Mouse (Mus musculus): ENCODE measurements around the gene Plpp3.
A peak's percentile ranks its signal among the peaks of the same experiment; 100 is the strongest.

Gene Plpp3

DNA sequence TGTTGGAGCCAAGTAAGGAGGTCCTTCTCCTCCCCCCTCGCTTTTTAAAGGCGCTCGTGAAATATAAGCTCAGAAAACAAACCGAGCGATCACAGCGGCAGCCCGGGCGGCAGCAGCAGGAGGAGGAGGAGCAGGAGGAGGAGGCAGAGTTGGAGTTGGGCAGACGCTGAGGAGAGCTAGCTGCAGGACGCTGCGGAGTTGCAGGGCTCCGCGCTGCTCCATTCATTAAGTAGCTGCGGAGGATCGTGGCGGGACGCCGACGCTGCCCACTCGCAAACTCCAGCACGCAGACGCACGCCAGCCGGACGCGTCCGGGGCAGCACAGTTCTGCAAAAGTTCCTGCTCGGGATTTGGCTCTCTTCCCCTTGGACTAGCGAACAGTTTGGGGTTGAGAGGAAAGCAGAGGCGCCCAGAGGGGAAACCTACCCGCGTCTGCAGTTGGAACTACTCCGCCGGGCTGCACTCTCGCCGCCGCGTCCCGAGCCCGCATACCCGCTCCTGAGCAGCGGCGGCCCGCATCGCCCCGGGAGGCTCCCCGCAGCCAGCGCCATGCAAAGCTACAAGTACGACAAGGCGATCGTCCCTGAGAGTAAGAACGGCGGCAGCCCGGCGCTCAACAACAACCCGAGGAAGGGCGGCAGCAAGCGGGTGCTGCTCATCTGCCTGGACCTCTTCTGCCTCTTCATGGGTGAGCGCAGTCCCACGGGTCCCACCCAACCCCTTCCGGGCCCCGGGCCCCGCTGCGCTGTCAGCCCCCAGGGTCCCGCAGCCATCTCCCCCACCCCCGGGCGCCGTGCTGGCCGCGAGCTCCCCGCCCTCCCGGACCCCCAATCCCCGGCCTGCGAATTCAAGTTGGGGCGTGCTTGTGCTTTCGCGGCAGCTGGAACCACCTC, at the start of gene Plpp3:
TSS of gene Plpp3 (plus strand) at position 72 of the 893 bp plus-strand sequence.
- peak; percentile 83 for DNase-seq

DNA sequence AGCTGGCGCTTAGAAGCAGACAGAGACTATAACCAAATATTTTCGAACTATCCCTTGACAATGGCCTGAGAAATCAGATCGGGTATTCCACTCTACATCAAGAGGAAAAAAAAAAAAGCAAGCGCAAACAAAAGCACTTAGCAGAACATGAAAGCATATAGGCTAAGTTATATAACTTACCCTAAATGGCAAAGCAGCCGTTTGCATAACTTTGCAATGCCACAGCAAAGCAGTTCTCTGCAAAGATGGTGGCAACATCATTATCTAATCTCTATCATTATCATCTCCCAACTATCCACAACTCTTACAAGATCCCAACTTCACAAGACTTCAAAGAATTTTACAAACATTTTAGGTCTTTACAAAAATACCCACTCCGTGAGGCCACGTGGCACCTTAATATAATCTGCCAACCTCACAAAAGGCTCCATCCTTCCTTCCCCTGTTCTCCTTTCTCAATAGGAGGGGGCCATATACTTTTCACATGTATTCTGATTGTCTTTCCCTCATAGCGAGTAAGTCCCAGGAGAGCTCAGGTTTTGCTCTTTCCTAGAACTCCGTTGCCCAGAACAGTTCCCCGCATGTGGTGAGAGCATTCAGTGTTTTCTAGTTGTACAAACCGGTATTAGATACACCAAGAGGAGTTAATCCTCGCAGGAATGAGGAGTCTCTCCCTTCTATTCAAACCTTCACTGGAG, 49.1 kb upstream of the Plpp3 start:
- DNase-seq: no peak

DNA sequence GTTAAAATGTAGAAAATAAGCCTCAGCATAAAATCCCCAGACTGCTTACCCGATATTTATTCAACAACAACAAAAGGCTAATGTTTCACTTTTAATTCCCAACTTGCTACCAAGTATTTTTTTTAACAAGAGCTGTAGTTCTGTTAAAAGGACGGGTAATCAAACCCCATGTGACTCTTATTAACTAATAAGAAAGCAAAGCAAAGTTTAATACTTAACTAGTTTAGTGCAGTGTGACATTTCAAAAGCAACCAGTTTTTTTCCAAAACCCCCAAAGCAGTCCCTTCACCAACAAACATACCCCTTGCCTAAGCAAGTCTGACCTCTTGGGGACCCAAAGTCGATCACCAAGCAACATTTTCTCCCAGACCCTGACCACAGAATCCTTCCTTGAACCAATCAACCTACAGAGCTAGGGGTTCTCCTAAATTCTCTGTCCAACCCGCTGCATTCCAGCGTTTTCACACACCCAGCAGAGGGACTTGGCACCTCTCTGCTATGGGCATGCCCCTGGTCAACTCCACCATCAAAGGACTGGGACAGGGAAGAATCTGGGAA, 48.4 kb upstream of the Plpp3 start:
- DNase-seq: no peak

DNA sequence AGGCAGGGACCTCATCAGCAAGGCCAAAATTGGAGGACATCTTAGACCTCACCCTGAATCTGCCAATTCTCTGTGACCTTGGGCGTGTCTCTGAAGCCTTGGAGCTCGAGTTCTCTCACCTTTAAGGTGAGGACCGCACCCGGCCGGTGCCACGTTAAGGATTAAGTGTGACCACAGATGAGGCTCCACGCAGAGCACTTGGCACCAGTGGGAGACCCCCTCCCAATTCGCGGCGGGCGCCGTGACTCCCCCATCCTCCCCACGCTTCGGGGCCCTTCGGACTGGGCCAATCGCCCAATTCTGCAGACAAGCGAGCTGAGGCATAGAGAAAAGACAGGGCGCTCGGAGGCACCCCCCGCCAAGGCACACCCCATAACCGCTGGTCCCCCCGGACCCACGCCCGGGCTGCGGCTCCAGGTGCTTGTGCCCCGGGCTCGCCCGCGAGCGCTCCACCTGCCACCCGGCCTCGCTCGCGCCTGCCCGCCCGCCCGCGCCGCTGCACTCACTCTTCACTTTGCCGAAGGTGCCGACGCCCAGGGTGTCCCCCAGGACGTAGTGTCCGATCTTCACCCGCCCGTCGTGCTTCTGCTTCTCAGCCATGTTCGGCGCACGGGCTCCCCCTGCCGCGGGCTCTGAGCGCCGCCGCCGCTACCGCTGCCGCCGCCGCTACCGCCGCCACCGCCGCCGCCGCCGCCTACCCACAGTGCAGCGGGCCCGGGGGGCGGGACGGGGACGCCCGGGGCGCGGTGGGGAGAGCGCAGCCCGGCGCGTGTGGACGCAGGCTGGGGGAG, 47.8 kb upstream of the Plpp3 start, which contains the start of gene Prkaa2:
TSS of gene Prkaa2 (minus strand) at position 692 of the 791 bp plus-strand sequence.
- DNase-seq: peak; percentile 87

DNA sequence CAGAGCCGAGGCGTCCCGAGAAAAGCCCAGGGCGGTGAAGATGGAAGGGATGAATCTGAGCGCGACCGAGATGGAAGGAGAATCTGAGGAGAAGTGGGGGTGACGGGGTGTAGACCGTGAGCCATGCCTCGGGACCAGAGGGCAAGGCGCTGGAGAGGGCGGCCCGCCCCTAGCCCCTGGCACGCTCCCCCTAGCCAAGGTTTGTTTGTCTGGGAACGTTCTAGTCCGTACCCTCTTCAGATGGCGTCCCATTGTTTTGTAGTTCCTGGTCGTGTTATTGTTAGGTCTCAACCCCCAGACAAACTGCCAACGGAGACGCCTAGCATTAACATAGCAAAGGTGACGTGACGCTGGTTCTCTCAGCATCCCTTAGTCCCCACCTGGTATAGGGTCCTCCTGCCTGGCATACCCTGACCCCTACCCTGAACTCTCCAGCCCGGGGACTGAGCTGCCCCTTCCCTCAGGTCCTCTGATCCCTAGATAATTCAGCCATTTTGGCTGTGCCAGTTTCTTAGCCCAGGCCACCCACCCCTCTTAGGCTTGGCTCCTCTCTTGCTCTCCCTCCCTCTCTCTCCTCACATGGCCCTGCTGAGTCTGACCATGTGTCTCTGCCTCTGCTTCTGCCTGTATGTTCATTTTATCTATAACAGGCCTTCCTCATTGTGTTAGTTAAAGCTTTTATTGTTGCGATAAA, 47.0 kb upstream of the Plpp3 start:
- peak; percentile 69 for DNase-seq

DNA sequence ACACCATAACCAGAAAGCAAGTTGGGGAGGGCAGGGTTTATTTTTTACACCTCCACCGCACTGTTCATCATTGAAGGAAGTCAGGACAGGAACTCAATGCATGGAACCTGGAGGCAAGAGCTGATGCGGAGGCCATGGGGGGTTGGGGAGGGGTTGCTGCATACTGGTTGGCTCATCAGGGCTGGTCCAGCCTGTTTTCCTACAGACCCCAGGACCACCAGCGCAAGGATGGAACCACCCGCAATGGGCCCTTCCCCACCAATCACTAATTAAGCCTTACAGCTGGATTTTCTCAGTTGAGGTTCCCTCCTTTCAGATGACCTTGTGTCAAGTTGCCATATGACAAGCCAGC, 46.5 kb upstream of the Plpp3 start:
- no peak for DNase-seq

DNA sequence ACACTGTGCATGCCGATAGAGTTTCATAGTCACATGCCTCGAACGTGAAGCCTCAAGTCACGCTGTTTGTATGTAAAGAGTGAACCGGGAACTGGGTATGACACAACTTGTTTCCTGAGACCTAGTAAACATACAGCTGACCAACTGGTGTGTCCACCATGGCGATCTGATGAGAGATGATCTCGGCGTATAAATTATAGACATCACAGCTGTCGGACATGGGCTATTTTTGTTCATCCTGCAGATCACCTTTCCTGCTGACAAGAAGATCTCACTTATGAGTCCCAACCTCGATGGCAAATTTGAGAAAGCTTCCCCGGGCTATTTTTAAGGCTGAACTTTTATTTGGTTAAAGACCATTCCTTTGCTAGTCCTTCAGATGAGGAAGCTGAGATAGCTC, 45.4 kb upstream of the Plpp3 start:
- DNase-seq: no peak

DNA sequence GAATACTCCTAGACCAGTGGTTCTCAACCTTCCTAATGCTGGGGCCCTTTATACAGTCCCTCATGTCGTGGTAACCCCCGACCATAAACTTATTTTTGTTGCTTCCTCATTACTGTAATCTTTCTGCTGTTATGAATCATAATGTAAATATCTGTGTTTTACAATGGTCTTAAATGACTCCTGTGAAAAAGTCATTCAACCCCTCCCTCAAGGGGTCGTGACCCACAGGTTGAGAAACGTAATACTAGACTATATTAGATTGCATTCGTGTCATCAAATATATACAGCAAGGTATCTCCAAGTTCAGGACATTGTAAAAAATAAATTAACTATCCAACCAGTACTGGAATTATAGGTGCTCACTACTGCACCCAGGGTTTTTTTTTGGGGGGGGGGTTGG, 44.1 kb upstream of the Plpp3 start:
- no peak for DNase-seq

DNA sequence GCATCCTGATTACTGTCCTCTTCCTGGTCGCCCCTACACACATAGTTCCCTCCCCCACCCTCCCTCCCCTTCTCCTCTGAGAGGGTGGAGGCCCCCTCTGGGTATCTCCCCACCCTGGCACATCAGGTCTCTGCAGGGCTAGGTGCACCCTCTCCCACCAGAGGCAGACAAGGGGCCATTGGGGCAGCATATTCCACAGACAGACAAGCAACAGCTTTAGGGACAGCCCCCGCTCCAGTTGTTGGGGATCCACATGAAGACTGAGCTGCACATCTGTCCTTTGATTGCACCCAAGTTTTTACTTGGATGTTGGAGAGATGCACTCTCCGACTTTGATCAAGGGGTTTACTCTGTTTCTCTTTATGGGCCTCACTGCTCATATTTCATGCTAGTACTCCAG, 43.7 kb upstream of the Plpp3 start:
- no peak for DNase-seq

DNA sequence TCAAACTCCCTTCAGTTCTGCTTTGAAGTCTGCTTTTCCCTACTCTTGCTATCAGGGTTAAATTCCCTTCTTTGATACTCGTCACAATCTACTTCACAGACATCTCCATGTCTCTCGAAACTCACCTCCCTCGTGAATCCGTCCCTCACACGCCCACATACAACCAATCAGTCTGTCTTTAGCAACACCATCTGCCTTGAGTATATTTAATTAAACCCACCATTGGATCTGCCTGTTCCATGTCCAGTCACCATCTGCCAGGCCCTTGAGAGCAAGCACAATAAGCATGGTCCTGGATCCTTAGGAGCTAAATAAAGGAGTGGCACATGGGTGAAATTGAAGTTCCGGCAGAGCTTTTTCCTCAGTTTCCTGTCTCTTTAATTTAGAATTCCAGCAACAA, 36.1 kb upstream of the Plpp3 start:
- DNase-seq: peak; percentile 28

DNA sequence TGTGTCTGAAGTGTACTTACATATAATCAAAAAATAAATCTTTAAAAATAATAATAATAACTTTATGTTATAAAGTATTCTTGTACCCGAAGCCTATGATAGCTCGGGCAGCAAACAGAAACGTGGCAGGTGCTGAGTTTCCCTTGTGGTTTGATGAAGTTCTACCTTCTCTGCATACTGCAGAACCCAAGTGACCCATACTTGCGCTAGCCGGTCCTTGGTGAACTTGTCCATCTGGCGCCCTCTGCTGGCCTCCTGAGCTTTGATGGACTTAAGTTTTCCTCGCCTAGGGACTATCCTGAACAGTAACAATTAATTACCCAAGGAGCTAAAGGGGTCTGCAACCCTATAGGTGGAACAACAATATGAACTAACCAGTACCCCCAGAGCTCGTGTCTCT, 34.7 kb upstream of the Plpp3 start:
- DNase-seq: peak; percentile 49

DNA sequence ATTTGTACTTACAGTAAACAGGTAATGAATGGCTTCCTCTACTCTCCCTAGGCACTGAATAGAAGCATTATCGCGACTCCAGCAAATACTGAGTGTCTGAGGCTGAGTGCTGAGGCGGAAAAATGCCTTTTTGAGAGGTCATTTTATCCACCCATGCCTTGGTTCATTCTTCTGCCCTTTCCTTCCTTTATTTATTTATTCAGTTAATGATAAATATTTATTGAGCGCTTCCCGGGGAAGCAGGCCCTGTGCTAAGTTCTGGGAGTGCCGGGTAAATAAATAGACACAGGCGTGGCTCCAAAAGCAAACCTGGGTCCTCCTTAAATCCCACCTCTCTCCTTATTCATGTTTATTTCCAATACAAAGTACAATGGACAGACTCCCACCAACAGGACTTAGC, 27.9 kb upstream of the Plpp3 start:
- DNase-seq: no peak

DNA sequence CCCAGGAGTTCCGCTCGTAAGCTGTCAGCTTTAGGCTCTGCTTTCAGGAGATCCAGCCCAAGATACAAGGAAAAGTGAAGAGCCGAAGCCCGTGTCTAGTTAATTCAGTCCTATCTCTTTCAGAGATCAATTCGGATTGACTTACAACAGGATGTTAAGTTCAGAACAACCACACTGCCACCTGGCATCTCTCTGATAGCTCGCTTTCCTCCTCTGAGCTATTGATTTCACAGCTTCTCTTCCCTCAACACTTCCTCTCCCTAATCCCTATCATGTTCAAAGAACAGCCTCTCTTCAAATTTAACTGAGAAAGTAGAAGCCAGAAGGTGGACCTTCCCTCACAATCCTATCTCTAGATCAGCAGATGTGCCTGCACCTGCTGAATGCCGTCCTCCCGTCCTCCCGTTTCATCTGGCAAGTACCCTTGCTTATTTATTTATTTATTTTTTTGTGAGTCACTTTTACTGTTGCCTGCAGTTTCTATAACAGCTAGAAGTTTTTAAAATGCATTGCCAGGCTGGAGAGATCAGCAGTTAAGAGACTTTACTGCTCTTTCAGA, 25.3 kb upstream of the Plpp3 start:
- DNase-seq: no peak

DNA sequence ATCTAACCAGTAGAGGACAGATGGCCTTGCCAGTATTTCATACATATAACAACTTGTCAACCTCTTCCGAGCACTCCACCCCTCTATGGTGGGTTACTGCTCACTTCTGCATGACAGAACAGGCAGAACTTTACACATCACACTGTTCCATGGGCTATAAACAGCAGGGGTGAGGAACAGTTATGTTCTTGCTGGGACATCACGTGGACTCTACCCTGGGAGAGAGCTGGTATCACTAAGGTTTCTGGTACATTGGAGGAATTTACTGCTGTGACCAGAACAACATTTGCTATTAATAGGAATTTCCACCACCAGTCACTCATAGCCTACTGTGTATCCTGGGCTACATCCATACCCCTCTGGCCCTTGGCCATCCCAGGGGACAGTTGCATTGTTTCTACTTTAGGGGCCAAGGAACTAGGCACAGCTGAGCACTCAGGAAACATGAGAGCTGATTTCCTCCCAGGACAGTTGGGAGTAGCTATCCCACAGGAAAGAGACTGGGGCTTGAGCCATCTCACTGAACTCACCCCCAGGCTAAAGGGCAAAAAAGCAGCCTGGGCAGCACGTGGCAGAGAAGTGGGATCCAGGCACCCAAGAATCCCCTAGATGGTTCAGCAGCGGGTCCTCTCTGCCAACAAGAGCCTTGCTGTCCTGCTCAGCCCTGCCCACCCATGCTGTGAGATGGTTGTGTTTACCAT, 23.6 kb upstream of the Plpp3 start:
- no peak for DNase-seq

DNA sequence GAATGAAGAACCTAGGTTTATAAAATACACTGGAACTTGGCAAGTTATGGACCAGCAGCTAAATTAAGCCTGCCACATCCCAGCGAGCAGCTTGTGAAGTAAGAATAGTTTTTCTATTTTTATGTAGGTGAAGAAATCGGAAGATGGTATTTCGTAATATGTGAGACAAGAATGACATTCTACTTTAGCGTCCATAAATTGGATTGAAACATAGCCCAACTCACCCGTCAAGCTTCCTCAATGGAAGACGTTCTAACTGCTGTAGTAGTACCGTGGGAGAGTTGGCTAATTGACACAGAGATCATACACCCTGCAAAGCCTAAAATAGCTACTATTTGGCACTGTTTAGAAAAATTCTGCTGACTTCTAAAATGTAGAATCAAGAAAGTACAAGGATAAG, 7.7 kb upstream of the Plpp3 start:
- DNase-seq: no peak

DNA sequence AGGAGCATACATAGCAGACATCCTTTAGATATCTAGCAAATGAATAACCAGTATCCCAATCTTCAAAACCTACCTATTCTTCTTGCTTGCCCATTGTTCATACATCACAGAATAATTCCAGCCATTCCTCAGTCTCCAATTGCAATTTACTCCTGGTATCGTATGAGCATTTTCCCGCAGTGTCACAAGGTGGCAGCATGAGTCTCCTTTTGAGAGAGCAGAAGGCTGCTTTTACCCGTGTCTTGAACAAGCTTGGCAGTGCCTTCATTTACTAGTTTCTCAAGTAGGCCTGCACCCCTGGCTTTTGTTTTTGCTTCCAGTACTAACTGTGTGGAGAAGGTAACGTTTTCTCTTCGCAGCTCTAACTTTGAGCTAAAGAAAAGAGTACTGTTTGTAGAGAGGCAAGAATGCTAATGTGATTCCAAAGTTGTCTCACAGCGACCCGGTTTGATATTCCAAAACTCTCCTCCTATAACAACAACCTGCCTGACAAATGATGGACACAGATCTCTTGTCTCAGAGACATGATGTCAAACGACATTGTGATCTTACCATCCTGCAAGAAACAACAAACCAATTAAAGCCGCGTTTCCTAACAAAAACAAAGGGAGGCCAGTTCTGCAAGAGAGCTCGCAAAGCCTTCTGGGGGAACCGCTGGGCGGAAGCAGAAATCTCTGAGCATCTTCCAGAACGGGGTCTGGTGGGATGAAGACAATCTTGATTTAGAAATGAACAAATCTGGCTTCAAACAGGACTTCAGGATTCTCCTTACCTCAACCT, 5.0 kb upstream of the Plpp3 start:
- DNase-seq: peak; percentile 80

DNA sequence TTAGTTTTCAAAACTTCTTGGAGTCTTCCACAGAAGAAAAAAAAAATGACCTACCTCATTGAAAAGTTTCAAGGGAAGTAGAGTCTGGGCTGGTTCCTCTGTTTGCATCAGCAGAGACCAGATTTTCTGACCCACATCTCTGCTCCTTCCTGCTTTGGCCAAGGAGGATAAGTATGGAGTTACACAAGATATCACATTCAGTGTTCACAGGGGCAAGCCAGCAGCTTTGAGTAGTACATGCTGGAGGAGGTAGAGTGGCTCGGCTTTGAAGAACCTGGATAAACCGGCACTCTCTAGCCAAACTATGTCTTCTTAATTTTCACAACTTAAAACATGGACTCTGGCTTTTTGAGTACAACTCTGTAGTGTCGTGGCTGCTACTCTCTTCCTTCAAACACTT, 3.9 kb upstream of the Plpp3 start:
- no peak for DNase-seq

DNA sequence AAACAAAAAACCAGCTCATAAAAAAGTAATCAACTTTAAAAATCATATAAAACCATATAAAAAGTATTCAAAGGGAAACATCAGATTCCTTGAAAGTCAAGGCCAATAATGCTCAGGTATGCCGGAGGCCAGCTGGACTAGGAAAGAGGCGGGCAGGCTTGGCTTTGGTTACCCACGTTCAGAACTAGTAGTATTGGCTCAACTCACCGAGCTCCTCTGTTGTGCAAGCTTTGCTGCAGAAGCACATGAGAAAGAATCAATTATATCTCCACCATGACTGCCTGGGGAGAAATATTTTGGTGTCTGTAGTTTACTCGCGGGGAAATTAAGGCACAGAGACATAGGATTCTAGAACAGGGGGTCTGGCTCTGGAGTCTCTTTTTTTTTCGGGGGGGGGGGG, 866 bp upstream of the Plpp3 start:
- DNase-seq: no peak

DNA sequence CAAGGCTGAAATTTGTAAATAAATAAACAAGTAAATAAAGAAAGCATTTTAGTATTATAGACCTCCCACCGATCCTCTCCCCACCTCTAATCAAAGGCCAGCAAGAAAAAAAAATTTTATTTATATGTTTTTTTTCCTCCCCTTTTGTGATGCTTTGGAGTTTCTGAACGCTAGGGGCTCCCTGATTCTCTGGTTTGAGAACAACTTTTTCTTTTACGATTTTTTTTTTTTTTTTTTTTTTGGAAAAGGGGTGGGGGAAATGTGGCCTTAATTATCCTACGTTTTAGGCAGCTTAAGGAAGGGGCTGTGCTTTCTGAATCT, 232 bp upstream of the Plpp3 start:
- DNase-seq: no peak

DNA sequence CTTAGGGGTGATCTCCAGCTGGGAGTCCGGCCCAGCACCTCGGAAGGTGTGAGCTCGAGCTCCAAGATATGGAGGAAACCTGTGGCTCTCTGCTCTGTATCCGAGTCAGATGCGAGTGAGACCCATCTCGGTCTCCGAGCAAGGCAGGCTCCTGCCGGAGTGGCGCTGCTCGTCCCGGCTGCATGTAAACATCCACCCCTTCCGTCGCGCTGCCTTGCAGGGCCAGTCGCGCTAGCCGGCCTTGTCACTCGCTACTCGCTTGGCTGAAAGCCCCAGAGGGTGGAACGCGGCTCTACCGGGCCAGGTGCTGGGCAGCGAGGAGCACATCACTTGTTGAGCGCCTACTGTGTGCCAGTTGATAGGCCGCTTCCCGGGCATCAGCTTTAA, 1.0 kb downstream of the Plpp3 start:
- DNase-seq: peak; percentile 62

Data from right cerebral cortex, adult 18-20 months (tissue).